In genomic region chr11:104059085-104059484, GRCm38 (mm10) we compare ENCODE assay signal across 24 mouse cellular contexts.
"Had no signal": no experiment of that assay in that cellular context is flagged by ENCODE, and none has a peak within 500 bp of the region (broad histone marks: within the 10 kb centered on the region; RNA-seq: fewer than 3 reads in every experiment).

No protein-coding gene starts in this region.

- H3K27ac ChIP-seq: heart, adult 2 months; heart, embryonic 13.5 days; heart, embryonic 15.5 days; hindbrain, embryonic 13.5 days; hindbrain, embryonic 15.5 days; hindbrain, postnatal 0 days; kidney, postnatal 0 days; limb, embryonic 13.5 days; limb, embryonic 15.5 days had no signal

- H3K9me3 ChIP-seq: heart, embryonic 13.5 days; heart, embryonic 15.5 days; hindbrain, embryonic 13.5 days; hindbrain, embryonic 15.5 days; limb, embryonic 13.5 days; limb, embryonic 15.5 days had no signal

- H3K27me3 ChIP-seq: heart, embryonic 13.5 days; heart, embryonic 15.5 days; hindbrain, embryonic 13.5 days; hindbrain, embryonic 15.5 days; limb, embryonic 13.5 days; limb, embryonic 15.5 days had no signal

- H3K4me3 ChIP-seq: heart, adult 2 months; heart, embryonic 13.5 days; heart, embryonic 15.5 days; hindbrain, embryonic 13.5 days; hindbrain, embryonic 15.5 days; limb, embryonic 13.5 days; limb, embryonic 15.5 days had no signal

- H3K4me2 ChIP-seq: heart, embryonic 11.5 days; heart, embryonic 13.5 days; heart, embryonic 15.5 days; hindbrain, embryonic 13.5 days; hindbrain, embryonic 15.5 days; limb, embryonic 13.5 days; limb, embryonic 15.5 days had no signal

- ATAC-seq: forebrain, embryonic 16.5 days; hindbrain, postnatal 0 days; intestine, embryonic 16.5 days had no signal

- H3K9ac ChIP-seq: heart, embryonic 13.5 days; heart, embryonic 15.5 days; hindbrain, embryonic 13.5 days; hindbrain, embryonic 15.5 days; limb, embryonic 13.5 days; limb, embryonic 15.5 days had no signal

- H3K4me1 ChIP-seq: heart, embryonic 13.5 days; heart, embryonic 15.5 days; hindbrain, embryonic 15.5 days; limb, embryonic 13.5 days; limb, embryonic 15.5 days had no signal

- DNase-seq: gastrocnemius, postnatal 14 days; gastrocnemius, postnatal 36 days; heart, adult 11 months; heart, adult 2 months; heart, postnatal 14 days; heart, postnatal 36 days; kidney, adult 11 months; kidney, adult 8-10 months; kidney, postnatal 14 days; kidney, postnatal 36 days; layer of hippocampus, adult 9-11 months; layer of hippocampus, postnatal 36 days; left cerebral cortex, postnatal 4 days had no signal

- H3K36me3 ChIP-seq: heart, embryonic 13.5 days; heart, embryonic 15.5 days; hindbrain, embryonic 13.5 days; hindbrain, embryonic 15.5 days; limb, embryonic 13.5 days; limb, embryonic 15.5 days had no signal
